8 mouse cellular contexts compared by ENCODE assay signal in the genomic region with DNA sequence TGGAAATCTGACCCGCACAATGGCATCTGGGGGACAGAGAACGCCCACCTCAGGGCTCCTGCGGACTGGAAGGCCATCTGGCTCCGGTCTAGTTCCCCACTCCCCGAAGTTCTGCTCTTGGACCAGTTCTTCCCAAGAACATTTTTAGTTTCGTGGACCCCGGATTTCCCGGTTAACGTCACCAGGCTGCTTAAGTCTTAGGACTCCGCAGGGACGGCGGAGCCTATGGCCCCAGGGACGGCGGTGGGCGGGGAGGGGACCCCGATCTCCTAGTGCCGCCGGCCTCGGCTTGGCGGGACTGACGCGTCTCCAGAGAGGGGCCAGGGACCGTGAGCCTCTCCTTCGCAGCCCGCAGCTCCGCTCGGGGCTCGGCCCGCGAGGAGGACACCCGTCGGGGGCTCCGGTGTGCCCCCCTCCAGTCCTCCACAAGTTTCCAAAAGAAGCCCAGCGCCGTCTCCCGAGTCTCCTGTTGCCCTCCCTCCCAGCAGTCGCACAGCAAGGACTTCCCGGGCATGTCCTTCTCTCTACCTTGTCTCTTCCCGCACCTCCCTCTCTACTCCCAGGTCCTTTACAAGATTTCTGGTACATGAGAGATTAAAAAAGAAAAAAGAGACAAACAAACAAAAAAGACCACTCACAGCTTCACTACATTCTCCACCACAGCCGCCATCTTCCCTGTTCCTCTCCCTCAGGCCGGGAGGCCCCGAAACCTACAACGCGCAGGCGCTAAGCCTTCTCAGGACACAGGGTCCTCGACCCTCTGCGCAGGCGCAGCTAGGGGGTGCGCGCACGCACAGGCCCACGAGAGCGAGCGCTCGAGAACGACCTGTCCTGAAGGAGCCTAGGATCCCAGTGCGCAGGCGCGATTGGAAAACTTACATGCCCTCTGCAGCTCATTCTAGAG. TPM values are rescaled to one million over a fixed set of nuclear protein-coding genes. Genes with fewer than 3 reads are reported as not detected.
DNase-seq lines count a peak whose midpoint lies in the region; ATAC-seq and TF ChIP-seq lines count a peak whose summit lies in the region.

No protein-coding gene starts in this region.

- H3K27ac ChIP-seq in forebrain, embryonic 10.5 days: peak overlapping the region; percentile 97
- H3K27ac ChIP-seq in heart, embryonic 15.5 days: peak overlapping the region; percentile 89
- peak overlapping the region; percentile 80 for H3K27ac ChIP-seq in liver, embryonic 14.5 days
- peak overlapping the region; percentile 80 for H3K27ac ChIP-seq in neural tube, embryonic 11.5 days (ENCODE audit: low read depth, low read length)
- H3K27ac ChIP-seq in stomach, postnatal 0 days (replicated peaks): peak overlapping the region; percentile 94

- H3K36me3 ChIP-seq in forebrain, embryonic 10.5 days (replicated peaks): peaks cover 38% of the 10 kb centered on the region
- H3K36me3 ChIP-seq in heart, embryonic 15.5 days: peaks cover 23% of the 10 kb centered on the region
- peaks cover 12% of the 10 kb centered on the region for H3K36me3 ChIP-seq in liver, embryonic 14.5 days (replicated peaks; ENCODE audit: control insufficient read depth, insufficient read depth, low read depth)
- H3K36me3 ChIP-seq in neural tube, embryonic 11.5 days (ENCODE audit: control insufficient read depth, insufficient read depth, low read length): no peaks in the 10 kb centered on the region; the same call in 1 of the 2 replicates
- H3K36me3 ChIP-seq in stomach, postnatal 0 days (ENCODE audit: control insufficient read depth, insufficient read depth, low read length): peaks cover 5% of the 10 kb centered on the region

- H3K9ac ChIP-seq in heart, embryonic 15.5 days: peak overlapping the region; percentile 95
- peak overlapping the region; percentile 99 for H3K9ac ChIP-seq in liver, embryonic 14.5 days (replicated peaks)
- H3K9ac ChIP-seq in neural tube, embryonic 11.5 days (ENCODE audit: low read length): peak overlapping the region; percentile 96
- H3K9ac ChIP-seq in stomach, postnatal 0 days (ENCODE audit: low read length): peak overlapping the region; percentile 95

- peaks cover 40% of the 10 kb centered on the region for H3K4me1 ChIP-seq in forebrain, embryonic 10.5 days
- peaks cover 28% of the 10 kb centered on the region for H3K4me1 ChIP-seq in heart, embryonic 15.5 days (replicated peaks)
- peaks cover 20 to 29% of the 10 kb centered on the region in 2 experiments for H3K4me1 ChIP-seq in liver, embryonic 14.5 days (replicated peaks; ENCODE audit: control insufficient read depth in 2 of 2, insufficient read depth in 2 of 2, low read length in 1 of 2)
- peaks cover 13% of the 10 kb centered on the region for H3K4me1 ChIP-seq in neural tube, embryonic 11.5 days (ENCODE audit: control insufficient read depth, insufficient read depth, low read length)
- H3K4me1 ChIP-seq in stomach, postnatal 0 days (replicated peaks; ENCODE audit: control insufficient read depth, insufficient read depth): peaks cover 6% of the 10 kb centered on the region

- H3K9me3 ChIP-seq in forebrain, embryonic 10.5 days: no peaks in the 10 kb centered on the region
- H3K9me3 ChIP-seq in heart, embryonic 15.5 days (replicated peaks): no peaks in the 10 kb centered on the region
- H3K9me3 ChIP-seq in liver, embryonic 14.5 days (ENCODE audit: control insufficient read depth, low read length): no peaks in the 10 kb centered on the region
- H3K9me3 ChIP-seq in neural tube, embryonic 11.5 days (ENCODE audit: control insufficient read depth, low read length): no peaks in the 10 kb centered on the region
- H3K9me3 ChIP-seq in stomach, postnatal 0 days (ENCODE audit: control insufficient read depth, low read length): no peaks in the 10 kb centered on the region

- peak overlapping the region; percentile 88 for H3K4me3 ChIP-seq in forebrain, embryonic 10.5 days
- H3K4me3 ChIP-seq in heart, embryonic 15.5 days: peak overlapping the region; percentile 89
- peak overlapping the region; percentile 97 to 99 for H3K4me3 ChIP-seq in liver, embryonic 14.5 days (ENCODE audit: insufficient read depth in 1 of 2, low read depth in 2 of 2, low read length in 2 of 2)
- peak overlapping the region; percentile 99 for H3K4me3 ChIP-seq in neural tube, embryonic 11.5 days (ENCODE audit: low read depth, low read length)
- H3K4me3 ChIP-seq in stomach, postnatal 0 days (ENCODE audit: low read depth, low read length): peak overlapping the region; percentile 95

- ATAC-seq in heart, embryonic 15.5 days (replicated peaks; ENCODE audit: insufficient number of reproducible peaks, insufficient read depth, low FRiP score, low read depth): peak; percentile 97
- peak; percentile 96 for ATAC-seq in liver, embryonic 14.5 days (ENCODE audit: insufficient read depth)
- ATAC-seq in neural tube, embryonic 11.5 days (ENCODE audit: insufficient read depth, low FRiP score, low TSS enrichment): peak; percentile 90
- peak; percentile 96 for ATAC-seq in stomach, postnatal 0 days (ENCODE audit: low FRiP score, low TSS enrichment)

- no peaks in the 10 kb centered on the region for H3K27me3 ChIP-seq in forebrain, embryonic 10.5 days (ENCODE audit: poor library complexity, severe bottlenecking)
- H3K27me3 ChIP-seq in heart, embryonic 15.5 days: no peaks in the 10 kb centered on the region
- H3K27me3 ChIP-seq in liver, embryonic 14.5 days (ENCODE audit: control insufficient read depth, insufficient read depth, low read length): no peaks in the 10 kb centered on the region
- no peaks in the 10 kb centered on the region for H3K27me3 ChIP-seq in neural tube, embryonic 11.5 days (ENCODE audit: control insufficient read depth, insufficient read depth, low read length)
- H3K27me3 ChIP-seq in stomach, postnatal 0 days (ENCODE audit: control insufficient read depth, insufficient read depth, low read length): no peaks in the 10 kb centered on the region

- WGBS in forebrain, embryonic 10.5 days: under 1% methylated on average over 58 of the region's 59 CpGs
- WGBS in heart, embryonic 15.5 days: under 1% methylated on average over 59 of the region's 59 CpGs
- WGBS in liver, embryonic 14.5 days (ENCODE audit: insufficient replicate concordance): under 1% methylated on average over 59 of the region's 59 CpGs
- WGBS in neural tube, embryonic 11.5 days: under 1% methylated on average over 59 of the region's 59 CpGs
- WGBS in stomach, postnatal 0 days: under 1% methylated on average over 57 of the region's 59 CpGs

- TF ChIP-seq EP300 in liver, embryonic 14.5 days (IDR thresholded peaks at IDR 0.05; ENCODE audit: low read depth): no peak
- TF ChIP-seq EP300 in stomach, postnatal 0 days (optimal IDR thresholded peaks at IDR 0.05): no peak

- DNase-seq in CD8-positive naive resting alpha-beta T cell, adult 2 months (ENCODE audit: low read depth in 2 of 2, low spot score in 2 of 2): peak; percentile 97 to 98
- peak; percentile 100 for DNase-seq in c-Kit-positive CD71-negative TER-119-negative erythroid progenitor cells, embryonic 14.5 days (ENCODE audit: low read depth)
- peak; percentile 100 for DNase-seq in forebrain, embryonic 10.5 days (ENCODE audit: extremely low spot score, low spot score)
- DNase-seq in kidney, postnatal 25 days: peak; percentile 99 to 100
- peak; percentile 99 for DNase-seq in liver, embryonic 14.5 days (ENCODE audit: low read depth in 3 of 3, low spot score in 3 of 3)
- peak; percentile 100 for DNase-seq in neural tube, embryonic 11.5 days (ENCODE audit: low spot score)
- peak; percentile 99 for DNase-seq in stomach, postnatal 0 days (ENCODE audit: low spot score)

- H3K4me2 ChIP-seq in heart, embryonic 15.5 days: peak overlapping the region; percentile 77
- peak overlapping the region; percentile 94 for H3K4me2 ChIP-seq in liver, embryonic 14.5 days (ENCODE audit: low read depth)
- peak overlapping the region; percentile 49 for H3K4me2 ChIP-seq in neural tube, embryonic 11.5 days (ENCODE audit: low read depth)
- peak overlapping the region; percentile 71 for H3K4me2 ChIP-seq in stomach, postnatal 0 days (replicated peaks; ENCODE audit: low read depth)

- TF ChIP-seq CTCF in liver, embryonic 14.5 days (IDR thresholded peaks at IDR 0.05; ENCODE audit: low read depth): peak; percentile 57
- peak; percentile 53 for TF ChIP-seq CTCF in stomach, postnatal 0 days (IDR thresholded peaks at IDR 0.05; ENCODE audit: low read depth)

RNA-seq across cellular contexts. Expression of a gene that starts 0.5 kb away (rescaled TPM):
- polyA plus RNA-seq in forebrain, embryonic 10.5 days (2016; fragmentation: Nextera tagmentation; extraction: Ambion mirVana): 246 and 247 TPM in 2 replicates
- polyA plus RNA-seq in heart, embryonic 15.5 days (2015; fragmentation: Nextera tagmentation; extraction: Ambion mirVana): 81.9 and 106 TPM in 2 replicates
- polyA plus RNA-seq in liver, embryonic 14.5 days (2012; rRNA removed): 35.3 and 36.0 TPM in 2 replicates
- polyA plus RNA-seq in liver, embryonic 14.5 days (2014; fragmentation: Nextera tagmentation; extraction: Ambion mirVana): 45.1 and 54.5 TPM in 2 replicates
- polyA plus RNA-seq in neural tube, embryonic 11.5 days (2014; fragmentation: Nextera tagmentation; extraction: Ambion mirVana): 195 and 225 TPM in 2 replicates
- 47.0 and 54.9 TPM in 2 replicates for polyA plus RNA-seq in stomach, postnatal 0 days (2015; fragmentation: Nextera tagmentation; extraction: Ambion mirVana)

RNA-seq across cellular contexts. Expression of a gene that starts 12.3 kb away (rescaled TPM):
- polyA plus RNA-seq in forebrain, embryonic 10.5 days (2016; fragmentation: Nextera tagmentation; extraction: Ambion mirVana): 1.1 and 1.5 TPM in 2 replicates
- polyA plus RNA-seq in heart, embryonic 15.5 days (2015; fragmentation: Nextera tagmentation; extraction: Ambion mirVana): 10.4 and 13.0 TPM in 2 replicates
- 2.2 and 2.3 TPM in 2 replicates for polyA plus RNA-seq in liver, embryonic 14.5 days (2012; rRNA removed)
- polyA plus RNA-seq in liver, embryonic 14.5 days (2014; fragmentation: Nextera tagmentation; extraction: Ambion mirVana): 1.6 and 2.1 TPM in 2 replicates
- polyA plus RNA-seq in neural tube, embryonic 11.5 days (2014; fragmentation: Nextera tagmentation; extraction: Ambion mirVana): 3.9 and 4.0 TPM in 2 replicates
- polyA plus RNA-seq in stomach, postnatal 0 days (2015; fragmentation: Nextera tagmentation; extraction: Ambion mirVana): 7.9 and 8.1 TPM in 2 replicates

RNA-seq across cellular contexts. Expression of a gene that starts 18.4 kb away (rescaled TPM):
- polyA plus RNA-seq in forebrain, embryonic 10.5 days (2016; fragmentation: Nextera tagmentation; extraction: Ambion mirVana): 9.0 and 9.1 TPM in 2 replicates
- 1.2 and 2.0 TPM in 2 replicates for polyA plus RNA-seq in heart, embryonic 15.5 days (2015; fragmentation: Nextera tagmentation; extraction: Ambion mirVana)
- 2.2 and 2.4 TPM in 2 replicates for polyA plus RNA-seq in liver, embryonic 14.5 days (2012; rRNA removed)
- polyA plus RNA-seq in liver, embryonic 14.5 days (2014; fragmentation: Nextera tagmentation; extraction: Ambion mirVana): 1.1 TPM in 2 replicates
- 5.7 and 6.6 TPM in 2 replicates for polyA plus RNA-seq in neural tube, embryonic 11.5 days (2014; fragmentation: Nextera tagmentation; extraction: Ambion mirVana)
- 0.77 and 1.0 TPM in 2 replicates for polyA plus RNA-seq in stomach, postnatal 0 days (2015; fragmentation: Nextera tagmentation; extraction: Ambion mirVana)

RNA-seq across cellular contexts. Expression of a gene that starts 34.7 kb away (rescaled TPM):
- polyA plus RNA-seq in forebrain, embryonic 10.5 days (2016; fragmentation: Nextera tagmentation; extraction: Ambion mirVana): 1.5 and 2.0 TPM in 2 replicates
- 3.2 and 4.2 TPM in 2 replicates for polyA plus RNA-seq in heart, embryonic 15.5 days (2015; fragmentation: Nextera tagmentation; extraction: Ambion mirVana)
- 5.3 and 5.8 TPM in 2 replicates for polyA plus RNA-seq in liver, embryonic 14.5 days (2012; rRNA removed)
- polyA plus RNA-seq in liver, embryonic 14.5 days (2014; fragmentation: Nextera tagmentation; extraction: Ambion mirVana): 3.2 and 4.6 TPM in 2 replicates
- 0.74 and 1.7 TPM in 2 replicates for polyA plus RNA-seq in neural tube, embryonic 11.5 days (2014; fragmentation: Nextera tagmentation; extraction: Ambion mirVana)
- polyA plus RNA-seq in stomach, postnatal 0 days (2015; fragmentation: Nextera tagmentation; extraction: Ambion mirVana): 2.9 and 3.2 TPM in 2 replicates

RNA-seq across cellular contexts. Expression of a gene that starts 37.3 kb away (rescaled TPM):
- polyA plus RNA-seq in forebrain, embryonic 10.5 days (2016; fragmentation: Nextera tagmentation; extraction: Ambion mirVana): 36.9 and 40.6 TPM in 2 replicates
- 25.1 and 35.1 TPM in 2 replicates for polyA plus RNA-seq in heart, embryonic 15.5 days (2015; fragmentation: Nextera tagmentation; extraction: Ambion mirVana)
- polyA plus RNA-seq in liver, embryonic 14.5 days (2012; rRNA removed): 5.9 and 6.7 TPM in 2 replicates
- polyA plus RNA-seq in liver, embryonic 14.5 days (2014; fragmentation: Nextera tagmentation; extraction: Ambion mirVana): 6.6 and 8.4 TPM in 2 replicates
- 19.9 and 20.7 TPM in 2 replicates for polyA plus RNA-seq in neural tube, embryonic 11.5 days (2014; fragmentation: Nextera tagmentation; extraction: Ambion mirVana)
- polyA plus RNA-seq in stomach, postnatal 0 days (2015; fragmentation: Nextera tagmentation; extraction: Ambion mirVana): 13.8 and 18.8 TPM in 2 replicates

Comparison
In these comparisons a context has a peak if more than half of its experiments do, and no peak if none do; other contexts are left out.
1. Peak in every context shown above with its lines: DNase-seq, ATAC-seq, H3K4me3 ChIP-seq and H3K27ac ChIP-seq.